Mouse (Mus musculus) T-cell, adult 66 days (primary cell): ENCODE results near the gene Lpxn. TPM values are rescaled to one million over a fixed set of nuclear protein-coding genes. Genes with fewer than 3 reads are reported as not detected.

Source experiments
- total RNA-seq, 2 experiments: library from RNA; stranded (reverse); gene quantifications; 3 replicates in 1 of 2; 4 replicates in 1 of 2; pipeline ENCODE4 v1.2.4; 2023

Lpxn gene
- total RNA-seq = 10 to 100 TPM; 42.7 to 50.1 TPM

GRCm38 (mm10) chr19:12795511-12796327 is at the start of gene Lpxn, which contains the start of gene Zfp91:
Gene Lpxn (plus strand): TSS chr19:12796193.
Gene Zfp91 (minus strand): TSS chr19:12796126.

GRCm38 (mm10) chr19:12765308-12765707 is 30.7 kb upstream of the Lpxn start, which contains the start of gene Cntf:
Gene Cntf (minus strand): TSS chr19:12765632.

GRCm38 (mm10) chr19:12846382-12846781 is 50.4 kb downstream of the Lpxn start, which contains the start of gene Gm5244:
Gene Gm5244 (plus strand): TSS chr19:12846682.

GRCm38 (mm10) chr19:12856983-12857382 is 61.0 kb downstream of the Lpxn start, which contains the start of gene Olfr1444:
Gene Olfr1444 (plus strand): TSS chr19:12857283.

Other genes starting within 250 kb of the Lpxn start
- gene Gm4952, start 196.2 kb upstream of the Lpxn start, total RNA-seq = not detected
- gene Glyat, start 162.9 kb upstream of the Lpxn start, total RNA-seq = not detected
- gene Olfr1442, start 125.8 kb upstream of the Lpxn start, total RNA-seq = not detected
- gene Olfr1443, start 118.1 kb upstream of the Lpxn start, total RNA-seq = not detected
- gene Keg1, start 100.4 kb upstream of the Lpxn start, total RNA-seq = not detected
- gene Cntf, start 30.6 kb upstream of the Lpxn start, total RNA-seq = 1 to 10 TPM; 5.7 to 6.1 TPM
- 10 to 100 TPM; 85.1 to 88.8 TPM for gene Zfp91, start 67 bp upstream of the Lpxn start, total RNA-seq
- 1 to 10 TPM; 4.5 to 5.5 TPM for gene Gm5244, start 50.5 kb downstream of the Lpxn start, total RNA-seq
- 1 to 10 TPM in 1 of 2 experiments, not detected in 1; 1.1 TPM for gene Olfr1444, start 61.1 kb downstream of the Lpxn start, total RNA-seq
- gene Olfr1445, start 87.7 kb downstream of the Lpxn start, total RNA-seq = not detected
- gene Olfr1446, start 97.3 kb downstream of the Lpxn start, total RNA-seq = not detected
- gene Olfr1447, start 107.5 kb downstream of the Lpxn start, total RNA-seq = not detected
- gene Olfr1448, start 128.2 kb downstream of the Lpxn start, total RNA-seq = not detected
- not detected for gene Olfr1449, start 134.6 kb downstream of the Lpxn start, total RNA-seq
- gene Olfr1450, start 154.1 kb downstream of the Lpxn start, total RNA-seq = not detected
- not detected for gene Olfr1451, start 198.8 kb downstream of the Lpxn start, total RNA-seq
- not detected for gene Olfr1453, start 232.1 kb downstream of the Lpxn start, total RNA-seq